Mouse (Mus musculus) hindbrain, embryonic 14.5 days (tissue): ENCODE measurements at regions not wholly inside any gene's neighbourhood (a gene's known extent, or its start where the extent isn't known, plus 50 kb on each side); places are given as distances from the start of the nearest gene placed in this dataset.

Experiments used
- ATAC-seq: fragments of 200-750 bp; cut with Nextera tagmentation; 2 replicates; pipeline ENCODE4 v1.8.0; 2017; ENCODE audit warnings: moderate number of reproducible peaks, mild to moderate bottlenecking, moderate TSS enrichment, moderate library complexity; ENCODE audit not compliant: low FRiP score
- DNase-seq: peaks from one replicate; pipeline ENCODE4 v3.0.0-alpha.2; 2015; ENCODE audit warnings: low spot score
- H3K27ac ChIP-seq: fragments of 300-500 bp; sonication (generic); 2 replicates; pipeline ENCODE4 v1.5.1; 2014; ENCODE audit warnings: mild to moderate bottlenecking, moderate library complexity
- H3K27me3 ChIP-seq: fragments of 300-500 bp; sonication (generic); 2 replicates; pipeline ENCODE4 v1.6.1; 2014; ENCODE audit warnings: mild to moderate bottlenecking, low read length, mixed read lengths; ENCODE audit not compliant: control insufficient read depth, insufficient read depth
- H3K36me3 ChIP-seq: fragments of 300-500 bp; sonication (generic); replicated peaks from 2 replicates; pipeline ENCODE4 v1.6.1; 2014; ENCODE audit not compliant: control insufficient read depth, insufficient read depth
- H3K4me1 ChIP-seq: fragments of 300-500 bp; sonication (generic); replicated peaks from 2 replicates; pipeline ENCODE4 v1.6.1; 2014; ENCODE audit warnings: antibody characterized with exemption, low read length, mixed read lengths; ENCODE audit not compliant: control insufficient read depth, insufficient read depth
- H3K4me2 ChIP-seq: fragments of 300-500 bp; sonication (generic); replicated peaks from 2 replicates; pipeline ENCODE4 v1.6.1; 2014; ENCODE audit warnings: mild to moderate bottlenecking, moderate library complexity
- H3K4me3 ChIP-seq: fragments of 300-500 bp; sonication (generic); replicated peaks from 2 replicates; pipeline ENCODE4 v1.5.1; 2014; ENCODE audit warnings: mild to moderate bottlenecking, low read length
- H3K9ac ChIP-seq: fragments of 300-500 bp; sonication (generic); 2 replicates; pipeline ENCODE4 v1.6.1; 2014
- H3K9me3 ChIP-seq: fragments of 300-500 bp; sonication (generic); 2 replicates; pipeline ENCODE4 v1.6.1; 2016; ENCODE audit warnings: low read length; ENCODE audit not compliant: control insufficient read depth
- WGBS: fragments of 180-500 bp; shearing (Covaris S2); extraction: QIAGEN DNeasy Blood & Tissue Kit; methylation state at CpG from one replicate; pipeline ENCODE4 v1.1.7; 2014; 5-methylcytosine and 5-hydroxymethylcytosine counted together

DNA sequence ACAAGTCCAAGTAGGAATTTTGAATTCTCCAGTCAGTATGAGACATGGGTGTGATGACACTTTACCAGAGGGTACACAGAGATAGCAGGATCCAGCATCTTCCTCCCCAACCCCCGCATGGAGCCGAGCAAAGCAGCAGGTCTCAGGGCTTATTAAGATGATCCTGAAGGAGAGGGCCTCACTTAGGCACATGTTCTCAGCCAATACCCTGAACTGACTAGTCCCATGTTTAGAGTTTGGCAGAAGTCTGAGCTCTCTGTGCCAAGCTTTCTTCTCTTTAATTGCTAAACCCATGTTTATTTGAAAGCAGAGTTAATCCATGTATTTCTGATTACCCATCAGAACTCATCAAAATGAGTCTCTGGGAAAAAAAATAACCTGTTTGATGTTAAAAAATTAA lies 402.0 kb downstream of the Atp6ap1l start:
- Histone ChIP-seq H3K4me2 (no peak overlapping the region), H3K9ac (no peak overlapping the region), H3K4me1 (no peaks in the 10 kb centered on the region), H3K9me3 (no peaks in the 10 kb centered on the region), H3K36me3 (no peaks in the 10 kb centered on the region), H3K27me3 (no peaks in the 10 kb centered on the region), H3K4me3 (no peak overlapping the region), H3K27ac (no peak overlapping the region)
- ATAC-seq (no peak), DNase-seq (no peak)
- WGBS, result 82% methylated on average over 2 of the region's 2 CpGs

DNA sequence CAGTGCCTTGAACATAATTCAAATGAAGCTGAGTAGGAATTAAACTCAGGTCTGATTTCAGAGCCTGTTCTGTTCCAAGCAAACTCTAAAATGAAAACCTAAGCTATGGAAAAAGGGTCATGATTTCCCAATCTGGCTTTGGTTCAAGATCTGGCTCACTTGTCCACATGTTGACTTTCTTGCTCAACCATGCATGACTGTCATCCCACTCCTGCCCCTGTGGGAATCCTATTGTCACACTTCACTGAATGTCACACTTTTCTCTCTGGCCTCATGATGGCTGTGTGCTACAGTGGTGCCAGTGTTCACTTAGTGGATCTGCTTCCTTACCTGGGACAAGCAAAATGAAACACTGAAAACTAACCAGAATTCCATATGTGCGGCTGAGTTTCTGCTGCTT lies 403.0 kb downstream of the Atp6ap1l start:
- 83% methylated on average over 1 of the region's 1 CpGs for whole genome bisulfite sequencing
- ATAC-seq (no peak), DNase-seq (no peak)
- H3K9ac ChIP-seq, result no peak overlapping the region
- no peaks in the 10 kb centered on the region for H3K4me1 ChIP-seq
- H3K36me3 ChIP-seq, result no peaks in the 10 kb centered on the region
- no peak overlapping the region for H3K27ac ChIP-seq
- no peak overlapping the region for H3K4me3 ChIP-seq
- no peaks in the 10 kb centered on the region for H3K9me3 ChIP-seq
- no peak overlapping the region for H3K4me2 ChIP-seq
- H3K27me3 ChIP-seq, result no peaks in the 10 kb centered on the region

DNA sequence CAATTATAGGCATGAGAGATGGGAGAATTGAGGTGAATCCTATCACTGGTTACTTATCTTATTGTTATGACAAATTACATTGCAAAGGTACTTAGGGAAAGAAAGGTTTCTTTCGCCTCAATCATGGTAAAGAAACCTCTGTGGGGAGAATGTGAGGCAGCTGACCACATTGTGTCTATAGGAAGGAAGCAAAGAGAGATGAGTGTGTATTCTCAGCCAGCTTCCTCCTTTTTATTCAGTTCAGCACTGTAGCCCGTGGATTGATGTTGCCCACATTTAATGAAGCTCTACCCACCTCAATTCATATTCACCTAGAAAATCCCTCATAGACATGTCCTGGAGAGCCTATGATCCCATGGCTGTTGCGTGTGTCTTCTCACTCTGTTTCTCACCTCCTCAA lies 406.2 kb downstream of the Atp6ap1l start:
- Histone ChIP-seq H3K27ac (no peak overlapping the region), H3K27me3 (no peaks in the 10 kb centered on the region), H3K9ac (no peak overlapping the region), H3K36me3 (no peaks in the 10 kb centered on the region), H3K4me3 (no peak overlapping the region), H3K4me2 (no peak overlapping the region), H3K4me1 (no peaks in the 10 kb centered on the region), H3K9me3 (no peaks in the 10 kb centered on the region)
- no peak for ATAC-seq
- 90% methylated on average over 3 of the region's 3 CpGs for WGBS
- DNase-seq, result no peak

DNA sequence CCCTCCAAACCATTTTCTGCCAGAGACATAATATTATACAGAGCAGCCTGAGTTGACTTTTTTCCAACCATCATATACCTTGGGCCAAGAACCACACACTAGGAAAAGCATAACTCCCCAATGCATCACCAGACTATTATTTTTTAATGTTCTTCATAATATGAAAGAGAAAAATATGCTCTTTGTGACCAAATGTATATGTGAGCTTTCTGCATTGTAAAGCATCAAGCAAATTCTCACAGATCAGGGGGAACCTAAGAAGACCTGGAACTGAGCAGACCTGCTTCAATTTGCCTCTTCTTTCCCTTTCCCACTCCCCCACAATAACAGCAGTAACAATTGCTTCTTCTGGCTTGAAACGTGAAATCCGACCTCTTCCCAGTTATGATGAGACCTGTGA lies 407.6 kb downstream of the Atp6ap1l start:
- Histone ChIP-seq H3K4me3 (no peak overlapping the region), H3K9ac (no peak overlapping the region), H3K36me3 (no peaks in the 10 kb centered on the region), H3K27me3 (no peaks in the 10 kb centered on the region), H3K27ac (no peak overlapping the region), H3K4me1 (no peaks in the 10 kb centered on the region), H3K4me2 (no peak overlapping the region), H3K9me3 (no peaks in the 10 kb centered on the region)
- no peak for DNase-seq
- ATAC-seq, result no peak
- 64% methylated on average over 2 of the region's 2 CpGs for WGBS

DNA sequence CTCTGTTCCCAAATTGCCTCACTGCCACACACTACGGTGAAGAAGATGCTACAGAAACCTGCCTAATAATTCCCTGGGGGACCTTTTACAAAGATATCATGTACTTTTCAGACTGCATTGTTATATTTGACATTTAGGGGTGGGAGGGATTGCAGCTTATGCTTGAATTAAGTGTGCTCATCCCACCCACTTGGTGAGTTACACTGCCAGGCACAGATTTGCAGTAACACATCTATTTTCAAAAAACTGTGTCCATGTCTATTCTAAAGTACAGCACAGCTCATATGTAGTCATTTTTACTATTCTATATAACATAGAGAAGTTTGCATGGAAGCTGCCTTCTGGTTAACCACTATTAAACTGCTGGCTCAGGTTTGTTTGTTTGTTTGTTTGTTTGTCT lies 404.3 kb upstream of the Xrcc4 start:
- Histone ChIP-seq H3K36me3 (no peaks in the 10 kb centered on the region), H3K27me3 (no peaks in the 10 kb centered on the region), H3K4me3 (no peak overlapping the region), H3K9ac (no peak overlapping the region), H3K4me1 (no peaks in the 10 kb centered on the region), H3K9me3 (no peaks in the 10 kb centered on the region), H3K4me2 (no peak overlapping the region), H3K27ac (no peak overlapping the region)
- 49% methylated on average over 1 of the region's 1 CpGs for WGBS
- DNase-seq (no peak), ATAC-seq (no peak)

DNA sequence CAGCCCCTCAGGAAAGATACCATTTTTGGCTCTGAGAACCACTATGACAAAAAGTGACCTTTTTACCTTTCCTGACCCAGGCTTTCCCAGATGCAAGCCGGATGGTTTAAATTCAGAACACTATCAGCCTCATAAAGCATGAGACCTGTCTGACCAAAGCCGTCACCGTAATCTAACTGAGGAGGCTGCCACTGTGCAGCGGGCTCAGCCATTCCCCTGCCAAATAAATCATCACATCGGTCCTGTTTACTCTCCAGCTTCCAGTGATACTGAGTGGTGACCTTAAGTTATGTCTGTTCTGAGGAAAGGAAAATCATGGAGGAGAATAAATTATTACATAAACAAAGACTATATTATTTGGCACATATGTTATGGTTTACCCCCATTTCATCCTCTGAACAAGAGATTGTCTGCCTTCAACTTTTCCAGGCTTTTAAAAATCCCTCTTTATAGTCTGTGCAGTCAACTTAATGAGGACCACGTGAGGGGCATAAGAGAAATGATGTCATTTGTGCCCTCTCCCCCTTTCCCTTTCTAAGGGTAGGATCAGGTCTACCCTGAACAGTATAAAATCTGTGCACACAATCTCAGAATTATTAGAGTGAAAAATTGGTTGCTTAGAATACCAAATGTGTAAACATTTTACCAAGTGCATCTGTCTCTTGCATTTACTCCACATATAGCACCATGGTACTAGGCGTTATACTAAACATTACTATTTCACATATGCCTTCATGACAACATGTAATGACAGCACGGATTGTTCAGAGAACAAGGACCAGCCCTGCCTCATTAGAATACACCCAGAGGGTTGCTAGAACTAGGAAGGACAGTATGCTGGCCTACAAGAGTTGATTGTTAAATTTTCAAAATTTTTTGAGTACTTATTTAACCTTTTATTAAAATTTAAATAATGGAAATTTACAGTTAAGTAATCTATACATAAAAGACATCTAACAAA lies 401.9 kb upstream of the Xrcc4 start:
- Histone ChIP-seq H3K27me3 (no peaks in the 10 kb centered on the region), H3K4me2 (no peak overlapping the region), H3K36me3 (no peaks in the 10 kb centered on the region), H3K9ac (no peak overlapping the region), H3K9me3 (no peaks in the 10 kb centered on the region), H3K4me3 (no peak overlapping the region), H3K27ac (no peak overlapping the region), H3K4me1 (no peaks in the 10 kb centered on the region)
- WGBS, result 59% methylated on average over 8 of the region's 8 CpGs
- no peak for ATAC-seq
- no peak for DNase-seq

DNA sequence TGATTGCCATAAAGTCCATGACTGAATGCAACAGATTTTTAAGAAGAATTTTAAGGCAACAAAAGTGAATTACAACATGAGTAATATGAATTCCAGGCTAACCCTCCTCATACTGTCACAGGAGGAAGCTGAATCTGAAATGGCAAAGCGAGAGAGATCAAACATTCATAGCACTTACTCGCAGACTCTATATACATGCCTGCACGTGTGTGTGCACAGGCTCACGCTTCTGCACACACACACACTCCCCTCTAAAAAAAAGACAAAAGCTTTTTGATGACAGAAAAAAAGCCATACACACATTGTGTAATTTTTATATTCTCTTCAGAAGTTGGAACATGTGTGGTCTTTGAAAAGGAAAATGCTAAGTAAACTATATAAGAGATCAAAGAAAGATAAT lies 391.1 kb upstream of the Xrcc4 start:
- no peak overlapping the region for H3K27ac ChIP-seq
- H3K9me3 ChIP-seq, result no peaks in the 10 kb centered on the region
- no peak for DNase-seq
- no peak overlapping the region for H3K4me2 ChIP-seq
- no peaks in the 10 kb centered on the region for H3K36me3 ChIP-seq
- no peak for ATAC-seq
- no peaks in the 10 kb centered on the region for H3K27me3 ChIP-seq
- H3K4me1 ChIP-seq, result no peaks in the 10 kb centered on the region
- no peak overlapping the region for H3K9ac ChIP-seq
- no peak overlapping the region for H3K4me3 ChIP-seq
- WGBS, result 96% methylated on average over 4 of the region's 4 CpGs

DNA sequence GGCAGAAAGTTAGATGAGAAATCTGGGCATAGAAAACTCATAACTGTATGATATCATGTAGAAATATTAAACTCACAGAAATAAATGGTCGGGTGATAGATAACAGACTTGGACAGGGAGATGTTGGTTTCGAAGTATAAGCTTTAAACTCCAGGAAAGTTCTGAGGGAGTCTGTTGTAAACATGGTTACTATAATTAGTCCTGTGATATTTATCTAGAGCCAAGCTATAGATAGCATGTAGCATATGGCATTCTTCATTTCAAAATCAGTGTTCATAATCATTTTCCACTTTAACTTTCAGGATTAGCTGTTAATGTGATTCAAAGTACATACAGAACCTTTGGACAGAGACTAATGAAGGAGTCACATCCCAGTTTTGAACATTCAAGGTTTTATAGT lies 387.5 kb upstream of the Xrcc4 start:
- no peak overlapping the region for H3K4me3 ChIP-seq
- no peaks in the 10 kb centered on the region for H3K4me1 ChIP-seq
- no peak for DNase-seq
- no peak overlapping the region for H3K27ac ChIP-seq
- no peaks in the 10 kb centered on the region for H3K36me3 ChIP-seq
- WGBS, result 95% methylated on average over 2 of the region's 2 CpGs
- no peaks in the 10 kb centered on the region for H3K27me3 ChIP-seq
- no peaks in the 10 kb centered on the region for H3K9me3 ChIP-seq
- H3K4me2 ChIP-seq, result no peak overlapping the region
- ATAC-seq, result no peak
- H3K9ac ChIP-seq, result no peak overlapping the region

DNA sequence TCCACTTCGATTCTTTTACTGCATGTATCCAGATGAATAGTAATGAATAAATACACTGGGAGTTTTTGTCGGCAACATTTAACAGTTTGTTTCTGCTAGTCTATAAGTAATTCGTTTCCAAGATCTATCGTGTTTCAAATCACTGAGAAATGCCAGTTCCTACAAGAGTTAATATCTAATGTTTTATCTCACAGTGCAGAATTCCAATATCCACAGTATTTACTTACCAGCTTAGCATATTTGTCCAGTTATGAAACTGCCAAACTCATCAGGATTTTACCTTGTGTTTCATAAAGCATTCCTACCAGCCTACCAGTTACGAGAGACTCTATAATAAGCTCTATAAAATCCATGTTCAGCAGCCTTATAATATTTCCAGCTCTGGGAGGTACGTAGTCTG lies 385.1 kb upstream of the Xrcc4 start:
- H3K27me3 ChIP-seq, result no peaks in the 10 kb centered on the region
- H3K4me1 ChIP-seq, result no peaks in the 10 kb centered on the region
- WGBS, result 88% methylated on average over 6 of the region's 6 CpGs
- DNase-seq, result no peak
- H3K27ac ChIP-seq, result no peak overlapping the region
- H3K9me3 ChIP-seq, result no peaks in the 10 kb centered on the region
- H3K4me3 ChIP-seq, result no peak overlapping the region
- ATAC-seq, result no peak
- H3K4me2 ChIP-seq, result no peak overlapping the region
- no peak overlapping the region for H3K9ac ChIP-seq
- no peaks in the 10 kb centered on the region for H3K36me3 ChIP-seq

DNA sequence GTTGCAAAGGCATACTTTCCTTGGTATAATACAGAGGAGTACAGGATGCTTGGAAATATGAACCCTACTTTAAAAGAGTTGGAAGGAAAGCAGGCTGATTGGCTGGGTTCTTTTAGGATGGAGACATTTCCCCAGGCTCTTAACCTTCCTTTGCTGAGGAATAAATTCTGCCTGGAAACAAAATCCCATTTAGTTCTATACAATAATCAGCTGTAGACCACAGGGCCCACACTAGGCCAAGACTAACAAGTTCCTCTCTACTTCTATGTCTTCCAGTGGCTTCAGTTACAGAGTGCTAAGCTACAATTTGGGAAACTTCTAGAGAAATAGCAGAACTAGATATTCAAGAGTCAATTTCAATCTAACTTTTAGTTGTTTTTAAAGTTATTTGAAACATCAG lies 384.6 kb upstream of the Xrcc4 start:
- Histone ChIP-seq H3K4me3 (no peak overlapping the region), H3K27ac (no peak overlapping the region), H3K4me1 (no peaks in the 10 kb centered on the region), H3K4me2 (no peak overlapping the region), H3K9ac (no peak overlapping the region), H3K27me3 (no peaks in the 10 kb centered on the region), H3K36me3 (no peaks in the 10 kb centered on the region), H3K9me3 (no peaks in the 10 kb centered on the region)
- ATAC-seq (no peak), DNase-seq (no peak)
